Mouse (Mus musculus): ENCODE measurements at regions not wholly inside any gene's neighbourhood (a gene's known extent, or its start where the extent isn't known, plus 50 kb on each side); places are given as distances from the start of the nearest gene placed in this dataset.

GRCm38 (mm10) chr10:37313461-37313860 is 174.7 kb upstream of the Marcks start:
- intact Hi-C loops (cut with DNase I) = no loop called here
- no peak for DNase-seq (ENCODE audit: low spot score in 2 of 2)

GRCm38 (mm10) chr10:37310266-37310945 is 171.7 kb upstream of the Marcks start:
- intact Hi-C loops (cut with DNase I) = no loop called here
- no peak for DNase-seq (ENCODE audit: low spot score in 2 of 2)

- no peak for DNase-seq (ENCODE audit: low spot score in 2 of 2)
- intact Hi-C loops (cut with DNase I) = no loop called here
These were observed 165.9 kb upstream of the Marcks start for GRCm38 (mm10) chr10:37304656-37305055.

GRCm38 (mm10) chr10:37300181-37300889 is 161.6 kb upstream of the Marcks start:
- intact Hi-C loops (cut with DNase I) = no loop called here
- DNase-seq (ENCODE audit: low spot score in 2 of 2) = no peak

- intact Hi-C loops (cut with DNase I) = no loop called here
- no peak for DNase-seq (ENCODE audit: low spot score in 2 of 2)
These were observed 160.1 kb upstream of the Marcks start for GRCm38 (mm10) chr10:37298689-37299421.

GRCm38 (mm10) chr10:37294231-37294630 is 155.5 kb upstream of the Marcks start:
- no peak for DNase-seq (ENCODE audit: low spot score in 2 of 2)
- intact Hi-C loops (cut with DNase I) = no loop called here

GRCm38 (mm10) chr10:37293292-37293691 is 154.6 kb upstream of the Marcks start:
- DNase-seq (ENCODE audit: low spot score in 2 of 2) = no peak
- intact Hi-C loops (cut with DNase I) = no loop called here

GRCm38 (mm10) chr10:37291639-37292495 is 153.1 kb upstream of the Marcks start:
- intact Hi-C loops (cut with DNase I) = no loop called here
- DNase-seq (ENCODE audit: low spot score in 2 of 2) = no peak

GRCm38 (mm10) chr10:37289964-37290704 is 151.4 kb upstream of the Marcks start:
- intact Hi-C loops (cut with DNase I) = no loop called here
- DNase-seq (ENCODE audit: low spot score in 2 of 2) = no peak

GRCm38 (mm10) chr10:37286305-37286704 is 147.6 kb upstream of the Marcks start:
- intact Hi-C loops (cut with DNase I) = no loop called here
- no peak for DNase-seq (ENCODE audit: low spot score in 2 of 2)

- intact Hi-C loops (cut with DNase I) = no loop called here
- DNase-seq (ENCODE audit: low spot score in 2 of 2) = no peak
These were observed 144.2 kb upstream of the Marcks start for GRCm38 (mm10) chr10:37282951-37283350.

- intact Hi-C loops (cut with DNase I) = no loop called here
- no peak for DNase-seq (ENCODE audit: low spot score in 2 of 2)
These were observed 142.1 kb upstream of the Marcks start for GRCm38 (mm10) chr10:37280823-37281222.

GRCm38 (mm10) chr10:37280150-37280820 is 141.6 kb upstream of the Marcks start:
- intact Hi-C loops (cut with DNase I) = no loop called here
- DNase-seq (ENCODE audit: low spot score in 2 of 2) = no peak

- intact Hi-C loops (cut with DNase I) = no loop called here
- DNase-seq (ENCODE audit: low spot score in 2 of 2) = no peak
These were observed 140.6 kb upstream of the Marcks start for GRCm38 (mm10) chr10:37279316-37279715.

- intact Hi-C loops (cut with DNase I) = no loop called here
- no peak for DNase-seq (ENCODE audit: low spot score in 2 of 2)
These were observed 137.1 kb upstream of the Marcks start for GRCm38 (mm10) chr10:37275857-37276256.

- DNase-seq (ENCODE audit: low spot score in 2 of 2) = no peak
- intact Hi-C loops (cut with DNase I) = no loop called here
These were observed 136.6 kb upstream of the Marcks start for GRCm38 (mm10) chr10:37275271-37275670.

GRCm38 (mm10) chr10:37271967-37272366 is 133.2 kb upstream of the Marcks start:
- no peak for DNase-seq (ENCODE audit: low spot score in 2 of 2)
- intact Hi-C loops (cut with DNase I) = no loop called here

GRCm38 (mm10) chr10:37270236-37271000 is 131.7 kb upstream of the Marcks start:
- intact Hi-C loops (cut with DNase I) = no loop called here
- no peak for DNase-seq (ENCODE audit: low spot score in 2 of 2)

Measured in left cerebral cortex, postnatal 36 days (tissue).